Mouse (Mus musculus) right cerebral cortex, postnatal 25 days (tissue): ENCODE measurements around the gene Klf6.

Source experiments
- DNase-seq: peaks from one replicate; pipeline ENCODE4 v3.0.0; 2022

Gene Klf6

GRCm38 (mm10) chr13:5864265-5865097 is 3.2 kb downstream of the Klf6 start:
- DNase-seq, result no peak

- DNase-seq, result no peak
Observed at GRCm38 (mm10) chr13:5865098-5865415, 3.8 kb downstream of the Klf6 start.

DNA sequence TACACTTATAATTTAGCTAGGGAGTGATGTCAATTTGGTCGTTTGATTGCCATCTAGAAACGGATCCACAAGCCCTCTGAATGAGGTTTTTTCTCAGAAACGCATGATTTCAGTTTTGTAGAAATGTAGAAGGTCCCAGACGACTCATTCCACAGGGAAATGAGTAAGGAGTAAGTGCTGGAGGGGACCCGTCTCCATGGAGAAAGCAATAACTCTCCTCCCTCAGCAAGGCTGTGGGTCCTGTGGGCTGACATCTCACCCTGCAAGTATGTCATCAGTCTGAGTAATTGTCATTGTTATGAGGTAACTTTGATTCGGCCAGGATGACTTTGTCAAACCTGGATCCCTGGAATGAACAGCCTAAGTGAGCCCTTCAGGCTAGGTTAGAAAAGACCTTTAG is 4.8 kb downstream of the Klf6 start:
- DNase-seq, result no peak

DNA sequence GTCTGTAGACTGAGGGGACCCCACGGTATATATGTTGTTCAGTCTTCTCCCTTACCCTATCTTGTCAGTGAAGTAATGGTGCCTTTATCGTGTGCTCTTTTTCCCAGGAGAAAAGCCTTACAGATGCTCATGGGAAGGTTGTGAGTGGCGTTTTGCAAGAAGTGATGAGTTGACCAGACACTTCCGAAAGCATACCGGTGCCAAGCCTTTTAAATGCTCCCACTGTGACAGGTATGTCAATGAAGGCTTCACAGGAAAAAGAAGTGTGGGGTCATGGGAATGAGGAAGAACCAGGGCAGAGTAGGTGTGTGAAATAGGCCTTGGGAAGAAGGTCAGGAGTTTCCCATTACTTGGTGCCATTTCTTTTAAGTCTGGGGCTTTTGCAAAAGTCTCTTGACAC is 5.2 kb downstream of the Klf6 start:
- no peak for DNase-seq

GRCm38 (mm10) chr13:5868376-5868775 is 7.1 kb downstream of the Klf6 start:
- no peak for DNase-seq

GRCm38 (mm10) chr13:5869433-5869832 is 8.2 kb downstream of the Klf6 start:
- no peak for DNase-seq

- no peak for DNase-seq
Observed at GRCm38 (mm10) chr13:5869842-5870241, 8.6 kb downstream of the Klf6 start.

DNA sequence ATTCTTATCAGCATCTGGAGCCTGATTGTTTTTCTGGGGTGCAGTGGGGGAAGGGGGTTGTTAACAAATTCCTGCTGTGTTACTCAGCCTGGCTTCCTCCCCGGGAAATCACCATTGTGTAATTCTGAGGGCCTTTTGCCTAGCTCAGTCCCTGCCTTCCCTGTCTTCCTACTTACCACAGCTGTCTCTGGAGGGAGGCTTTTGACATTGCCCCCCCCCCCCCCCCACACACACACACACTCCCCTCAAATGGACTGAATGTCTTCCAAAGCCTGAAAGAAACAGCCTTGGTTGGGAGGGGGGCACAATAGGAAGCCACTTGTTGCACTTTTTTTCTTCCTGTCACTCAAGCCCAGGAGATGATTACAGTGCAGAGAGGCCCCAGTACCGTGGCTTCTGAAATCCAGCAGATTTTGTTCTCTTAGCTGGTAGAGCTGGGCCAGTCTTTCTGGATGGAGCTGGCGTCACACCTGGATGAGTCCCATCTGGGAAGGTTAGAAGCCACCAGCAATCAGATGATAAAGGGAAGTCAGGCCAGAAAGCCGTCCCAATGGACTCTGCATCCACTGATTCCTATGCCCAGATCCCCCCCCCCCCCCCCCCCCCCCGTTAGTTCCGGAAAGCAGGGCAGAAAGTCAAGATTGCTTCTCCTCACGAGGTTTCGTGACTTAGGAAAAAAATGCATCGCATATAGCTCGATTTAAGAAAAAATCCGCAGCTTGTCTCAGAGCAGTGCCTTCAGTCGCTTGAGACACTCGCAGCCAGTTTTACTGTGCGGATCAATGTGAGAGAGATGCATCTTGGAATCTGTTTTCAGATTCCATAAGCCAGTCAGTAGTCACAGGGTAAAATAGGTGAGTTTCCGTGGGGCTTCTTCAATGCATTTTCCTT is 9.3 kb downstream of the Klf6 start:
- DNase-seq, result no peak

DNA sequence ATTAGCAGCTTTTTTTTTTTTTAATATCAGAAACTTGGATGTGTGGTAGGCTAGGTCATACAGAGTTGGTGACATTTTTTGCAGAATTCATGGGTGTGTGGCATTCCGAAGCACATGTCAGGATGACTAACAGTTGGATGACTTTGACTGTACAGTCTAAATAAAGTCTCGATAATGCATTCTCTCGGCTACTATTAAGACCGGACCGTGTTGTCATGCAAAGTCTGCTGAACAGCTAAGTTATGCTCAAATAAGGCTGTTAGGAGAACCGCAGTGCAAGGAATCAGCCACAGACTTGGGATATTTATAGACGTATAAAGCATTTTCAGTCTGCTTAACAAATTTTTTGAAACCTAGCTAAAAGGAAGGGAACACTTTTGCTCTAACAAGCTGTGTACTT is 10.1 kb downstream of the Klf6 start:
- no peak for DNase-seq

GRCm38 (mm10) chr13:5873681-5874080 is 12.4 kb downstream of the Klf6 start:
- DNase-seq, result no peak

GRCm38 (mm10) chr13:5875478-5875877 is 14.2 kb downstream of the Klf6 start:
- no peak for DNase-seq

GRCm38 (mm10) chr13:5878748-5879147 is 17.5 kb downstream of the Klf6 start:
- DNase-seq, result no peak

DNA sequence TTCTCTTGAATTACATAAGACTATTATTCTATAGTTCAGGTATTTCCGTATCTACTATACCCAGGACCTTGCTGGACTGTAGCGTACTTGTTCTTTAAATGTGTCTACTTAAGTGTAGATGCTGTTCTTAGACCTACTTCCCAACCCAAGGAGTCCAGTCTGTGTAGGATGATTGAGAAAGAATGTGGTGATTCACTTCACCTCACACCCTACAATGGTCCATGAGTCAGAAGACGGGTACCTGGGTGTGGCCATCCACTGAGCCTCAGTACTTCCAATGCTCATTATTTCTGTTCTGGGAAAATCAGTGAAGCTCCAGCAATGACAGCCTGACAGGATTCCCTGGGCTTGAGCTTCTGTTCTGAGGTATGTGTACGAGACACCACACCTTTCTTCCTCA is 25.5 kb downstream of the Klf6 start:
- DNase-seq, result no peak

GRCm38 (mm10) chr13:5888164-5888563 is 26.9 kb downstream of the Klf6 start:
- no peak for DNase-seq

DNA sequence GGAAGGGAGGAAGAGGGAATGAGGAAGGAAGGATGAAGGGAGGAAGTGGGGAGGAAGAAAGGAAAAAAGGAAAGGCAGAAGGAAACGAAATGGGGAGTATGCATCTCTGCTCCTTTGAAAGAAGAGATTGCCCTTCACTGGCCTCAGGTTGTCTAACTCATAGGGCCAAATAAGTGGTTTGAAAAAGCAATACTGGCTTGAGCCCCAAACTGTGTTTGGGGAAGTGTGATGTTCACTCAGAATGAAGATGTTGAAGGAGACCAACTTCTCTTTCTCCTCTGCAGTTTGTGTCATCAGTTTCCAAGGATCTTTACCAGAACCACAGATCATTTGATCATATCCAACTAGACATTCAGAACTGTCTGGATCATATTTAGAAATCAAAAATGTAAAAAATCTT is 27.4 kb downstream of the Klf6 start:
- DNase-seq, result no peak

- no peak for DNase-seq
Observed at GRCm38 (mm10) chr13:5890035-5890434, 28.8 kb downstream of the Klf6 start.

DNA sequence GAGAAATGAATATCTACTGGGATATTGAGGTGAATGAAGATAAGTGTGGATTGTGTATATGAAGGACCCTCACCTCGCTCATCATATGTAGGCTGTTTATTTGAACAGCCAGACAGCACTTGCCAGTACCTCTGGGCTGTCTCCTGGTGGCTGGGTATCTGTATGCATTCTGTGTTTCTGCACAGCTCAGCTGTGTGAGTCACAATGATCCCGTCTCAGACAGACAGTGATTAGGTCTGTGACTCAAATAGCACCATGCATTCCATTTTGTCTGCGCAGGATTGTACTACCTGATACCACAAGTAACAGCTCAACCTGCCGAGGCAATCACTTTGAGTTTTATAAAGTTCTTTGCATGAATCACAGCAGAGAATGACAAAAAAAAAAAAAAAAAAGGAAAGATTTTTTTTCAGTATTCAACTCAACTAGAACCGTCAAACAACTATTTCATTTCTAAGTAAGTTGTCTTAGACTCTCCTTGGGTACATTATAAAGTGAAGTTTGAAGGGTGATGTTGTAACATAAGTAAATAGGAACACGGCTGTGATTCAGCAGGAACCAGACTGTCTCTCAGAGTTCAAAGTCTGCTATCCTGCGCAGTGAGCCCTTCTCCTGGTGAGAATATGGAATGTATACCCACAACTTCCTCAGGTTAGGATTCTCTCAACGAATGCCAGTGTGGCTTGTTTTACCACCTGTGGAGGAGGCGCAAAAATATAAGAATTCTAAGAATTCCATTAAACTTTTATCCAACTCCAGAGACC is 31.6 kb downstream of the Klf6 start:
- DNase-seq, result no peak

DNA sequence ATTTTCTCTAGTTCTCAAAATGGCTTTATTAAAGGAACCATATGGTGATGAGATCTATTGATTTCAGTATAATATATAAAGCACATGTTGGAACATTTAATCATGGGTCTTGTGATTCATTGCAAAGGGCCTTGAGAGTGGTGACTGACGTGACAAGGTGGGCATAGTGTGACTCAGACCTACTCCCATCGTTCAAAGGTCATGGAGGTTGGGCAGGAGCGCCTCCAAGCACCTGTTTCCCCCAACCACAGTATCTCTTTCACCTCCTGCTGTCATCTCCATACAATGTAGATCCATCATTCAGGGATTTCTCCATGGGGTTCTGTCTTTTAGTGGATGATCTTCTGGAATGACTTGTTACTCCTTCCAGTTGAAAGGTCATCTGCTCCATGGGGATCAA is 33.6 kb downstream of the Klf6 start:
- DNase-seq, result no peak

DNA sequence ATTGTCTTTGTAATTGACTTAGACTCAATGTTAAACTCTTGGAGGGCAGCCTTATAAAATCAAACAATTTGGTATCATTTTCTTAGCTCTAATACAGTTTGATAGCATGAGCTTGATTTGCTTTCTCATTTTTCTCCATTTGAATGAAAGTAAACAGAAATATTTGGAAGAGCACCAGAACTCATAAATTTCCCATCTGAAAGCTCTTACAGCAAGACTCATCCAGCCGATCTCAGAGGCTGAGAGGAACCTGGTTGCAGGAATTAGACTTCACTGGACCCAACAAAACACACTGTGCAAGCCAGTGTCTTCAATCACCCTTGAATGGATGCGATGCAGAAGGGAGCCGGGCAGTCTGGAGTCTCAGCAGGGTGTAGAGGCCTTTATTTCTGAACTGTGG is 34.6 kb downstream of the Klf6 start:
- DNase-seq, result no peak

DNA sequence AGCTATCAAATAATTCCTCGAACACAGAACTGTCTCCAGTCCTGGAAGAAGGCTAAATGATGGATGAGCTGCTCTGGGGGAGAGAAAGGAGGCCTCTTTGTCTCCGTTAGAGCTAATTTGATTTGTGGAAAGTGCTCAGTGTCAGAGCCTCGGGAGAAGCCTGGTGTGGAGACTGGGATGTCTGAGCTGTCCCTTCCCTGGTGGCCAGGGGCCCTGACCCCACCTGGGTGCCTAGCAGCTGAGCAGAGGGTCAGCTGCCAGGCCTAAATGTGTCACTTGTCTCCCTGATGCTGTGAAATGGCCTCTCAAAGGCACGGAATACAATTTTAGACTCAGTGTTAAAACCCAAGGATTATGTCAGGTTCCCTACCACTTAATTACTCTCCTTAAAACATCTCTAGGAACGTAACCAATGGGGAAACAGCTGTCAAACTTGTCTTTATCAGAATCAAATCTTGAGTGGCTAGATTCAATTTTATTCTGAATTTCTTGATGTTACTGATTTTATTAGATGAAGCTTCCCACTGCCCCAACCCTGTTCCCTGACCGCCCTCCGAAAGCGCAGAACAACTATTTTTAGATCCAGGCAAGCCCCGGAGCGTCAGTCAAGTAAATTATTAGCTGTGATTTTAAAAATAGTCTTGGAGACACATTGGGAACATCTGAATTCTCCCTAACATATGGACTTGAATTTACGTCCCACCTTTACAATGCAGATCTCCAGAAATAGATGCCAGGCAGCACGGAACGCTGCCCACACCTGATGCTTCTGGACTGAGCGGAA is 36.1 kb downstream of the Klf6 start:
- DNase-seq, result peak; percentile 19

DNA sequence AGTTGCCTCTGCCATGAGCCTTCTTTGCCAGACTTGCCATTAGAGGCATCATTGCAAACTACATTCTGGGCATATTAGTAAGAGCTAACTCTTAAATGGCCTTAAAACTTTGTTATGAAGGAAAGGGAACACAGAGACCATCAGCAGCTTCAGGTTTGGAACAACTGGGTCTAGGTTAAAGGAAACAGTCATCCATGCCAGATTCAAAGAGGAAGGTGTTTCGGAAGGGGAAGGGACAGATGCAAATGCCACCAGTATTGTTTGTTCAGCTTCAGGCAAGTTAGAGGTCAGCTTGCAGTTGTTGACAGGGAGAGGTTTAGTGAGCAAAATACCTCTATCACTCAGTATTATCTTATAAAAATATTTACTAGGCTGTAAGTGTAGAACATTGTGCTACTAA is 37.7 kb downstream of the Klf6 start:
- DNase-seq, result no peak

DNA sequence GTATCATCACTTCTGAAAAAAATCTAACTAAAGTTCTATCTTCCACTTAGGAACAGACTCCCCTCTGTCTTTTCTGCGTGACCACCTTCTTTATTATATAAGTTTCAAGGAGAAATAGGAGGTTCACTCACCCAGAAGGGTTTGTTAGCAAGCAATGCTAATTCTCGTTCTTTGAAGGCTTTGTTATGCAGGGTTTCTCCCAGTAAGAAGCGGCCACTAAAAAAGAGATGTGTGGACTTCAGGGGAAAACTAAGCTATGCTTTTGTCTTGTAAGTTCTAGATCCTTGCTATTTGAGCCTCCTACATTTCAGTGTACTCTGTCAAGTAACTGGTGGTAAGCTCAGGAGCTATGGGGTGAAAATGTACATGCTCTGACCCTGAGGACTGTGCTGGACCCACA is 38.4 kb downstream of the Klf6 start:
- DNase-seq, result no peak

DNA sequence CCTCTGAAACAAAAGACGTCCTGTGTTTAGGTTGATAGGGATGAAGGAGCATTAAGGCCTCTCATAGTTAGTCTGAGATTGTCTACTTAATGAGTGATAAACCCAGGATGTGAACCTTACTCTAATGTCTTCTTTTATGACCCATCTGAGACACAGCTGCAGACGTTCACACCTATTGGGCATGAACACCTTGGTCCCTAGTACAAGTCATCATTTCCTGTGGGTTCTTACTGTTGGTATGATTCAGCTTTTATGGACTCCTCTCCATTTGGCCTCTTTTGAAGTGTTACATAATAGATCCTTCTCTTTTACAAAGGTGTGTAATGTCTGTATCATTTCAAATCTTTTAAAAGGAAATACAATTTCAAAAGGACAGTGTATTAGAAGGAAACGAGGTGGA is 51.9 kb downstream of the Klf6 start:
- DNase-seq, result no peak
